Mouse (Mus musculus) effector memory CD4-positive, alpha-beta T cell, adult 5 months (primary cell): ENCODE measurements around the gene Olfr1052. TPM values are rescaled to one million over a fixed set of nuclear protein-coding genes. Genes with fewer than 3 reads are reported as not detected.

Experiments used
- polyA plus RNA-seq: library from polyadenylated mRNA; unstranded; fragments of 100-300 nt; shearing (Covaris generic); gene quantifications from one replicate; pipeline ENCODE4 v1.2.1, GENCODE M21; 2017

Gene Olfr1052
- not detected for polyA plus RNA-seq

GRCm38 (mm10) chr2:86292155-86292554, at the start of gene Olfr1052:
Gene Olfr1052, plus strand, starts transcription at chr2:86292455.

GRCm38 (mm10) chr2:86258228-86258627, 34.0 kb upstream of the Olfr1052 start, which contains the start of gene Olfr1049:
Gene Olfr1049, minus strand, starts transcription at chr2:86258328.

GRCm38 (mm10) chr2:86278988-86279387, 13.3 kb upstream of the Olfr1052 start, which contains the start of gene Olfr1051:
Gene Olfr1051, minus strand, starts transcription at chr2:86279088.

GRCm38 (mm10) chr2:86315184-86315583, 22.9 kb downstream of the Olfr1052 start, which contains the start of gene Olfr1053:
Gene Olfr1053, minus strand, starts transcription at chr2:86315284.

GRCm38 (mm10) chr2:86335333-86335732, 43.1 kb downstream of the Olfr1052 start, which contains the start of gene Olfr1054:
Gene Olfr1054, minus strand, starts transcription at chr2:86335433.

Other genes with a start within 250 kb of the Olfr1052 start
- gene Olfr1034, start 246.6 kb upstream of the Olfr1052 start, polyA plus RNA-seq, result not detected
- gene Olfr1036, start 218.5 kb upstream of the Olfr1052 start, polyA plus RNA-seq, result not detected
- gene Olfr1037, start 205.1 kb upstream of the Olfr1052 start, polyA plus RNA-seq, result not detected
- gene Olfr1039, start 156.5 kb upstream of the Olfr1052 start, polyA plus RNA-seq, result not detected
- not detected for gene Olfr1040, start 145.7 kb upstream of the Olfr1052 start, polyA plus RNA-seq
- 0.14 TPM for gene Olfr1042, start 130.6 kb upstream of the Olfr1052 start, polyA plus RNA-seq
- gene Olfr1043, start 124.9 kb upstream of the Olfr1052 start, polyA plus RNA-seq, result not detected
- gene Olfr1044, start 114.6 kb upstream of the Olfr1052 start, polyA plus RNA-seq, result not detected
- not detected for gene Olfr52, start 106.8 kb upstream of the Olfr1052 start, polyA plus RNA-seq
- 0.12 TPM for gene Olfr1045, start 89.4 kb upstream of the Olfr1052 start, polyA plus RNA-seq
- gene Olfr1046, start 73.1 kb upstream of the Olfr1052 start, polyA plus RNA-seq, result not detected
- not detected for gene Olfr1047, start 61.1 kb upstream of the Olfr1052 start, polyA plus RNA-seq
- 0.20 TPM for gene Olfr1048, start 52.2 kb upstream of the Olfr1052 start, polyA plus RNA-seq
- gene Olfr1049, start 34.1 kb upstream of the Olfr1052 start, polyA plus RNA-seq, result not detected
- not detected for gene Olfr1051, start 13.4 kb upstream of the Olfr1052 start, polyA plus RNA-seq
- not detected for gene Olfr1053, start 22.8 kb downstream of the Olfr1052 start, polyA plus RNA-seq
- gene Olfr1054, start 43.0 kb downstream of the Olfr1052 start, polyA plus RNA-seq, result not detected
- not detected for gene Olfr1055, start 57.8 kb downstream of the Olfr1052 start, polyA plus RNA-seq
- gene Olfr1056, start 70.0 kb downstream of the Olfr1052 start, polyA plus RNA-seq, result not detected
- gene Olfr1057, start 85.9 kb downstream of the Olfr1052 start, polyA plus RNA-seq, result not detected
- gene Olfr1058, start 96.1 kb downstream of the Olfr1052 start, polyA plus RNA-seq, result not detected
- not detected for gene Olfr1061, start 121.6 kb downstream of the Olfr1052 start, polyA plus RNA-seq
- gene Olfr1062, start 134.3 kb downstream of the Olfr1052 start, polyA plus RNA-seq, result not detected
- not detected for gene Olfr1065, start 158.1 kb downstream of the Olfr1052 start, polyA plus RNA-seq
- not detected for gene Olfr1066, start 163.8 kb downstream of the Olfr1052 start, polyA plus RNA-seq
- gene Olfr228, start 194.9 kb downstream of the Olfr1052 start, polyA plus RNA-seq, result not detected
- gene Olfr1076, start 216.0 kb downstream of the Olfr1052 start, polyA plus RNA-seq, result not detected